Mouse (Mus musculus) neutrophil, adult 5-6 weeks (primary cell): ENCODE measurements around the gene Glis3. TPM values are rescaled to one million over a fixed set of nuclear protein-coding genes. Genes with fewer than 3 reads are reported as not detected.
A peak's percentile ranks its signal among the peaks of the same experiment; 100 is the strongest.

ENCODE experiments used
- ATAC-seq: fragments of 151-379, 151-347 bp; 2 replicates; pipeline ENCODE4 v1.8.0; 2017; ENCODE audit warnings: mild to moderate bottlenecking, moderate TSS enrichment; ENCODE audit not compliant: insufficient number of reproducible peaks, poor library complexity, low FRiP score, severe bottlenecking; ENCODE audit errors: extremely low read depth
- total RNA-seq: library from RNA; stranded (forward); fragments of 200-1000 nt; gene quantifications from 2 replicates; pipeline ENCODE4 v1.2.3, GENCODE M21; 2017

Glis3 gene
- total RNA-seq, 1 experiment from 2014 or later: 1.2 TPM

DNA sequence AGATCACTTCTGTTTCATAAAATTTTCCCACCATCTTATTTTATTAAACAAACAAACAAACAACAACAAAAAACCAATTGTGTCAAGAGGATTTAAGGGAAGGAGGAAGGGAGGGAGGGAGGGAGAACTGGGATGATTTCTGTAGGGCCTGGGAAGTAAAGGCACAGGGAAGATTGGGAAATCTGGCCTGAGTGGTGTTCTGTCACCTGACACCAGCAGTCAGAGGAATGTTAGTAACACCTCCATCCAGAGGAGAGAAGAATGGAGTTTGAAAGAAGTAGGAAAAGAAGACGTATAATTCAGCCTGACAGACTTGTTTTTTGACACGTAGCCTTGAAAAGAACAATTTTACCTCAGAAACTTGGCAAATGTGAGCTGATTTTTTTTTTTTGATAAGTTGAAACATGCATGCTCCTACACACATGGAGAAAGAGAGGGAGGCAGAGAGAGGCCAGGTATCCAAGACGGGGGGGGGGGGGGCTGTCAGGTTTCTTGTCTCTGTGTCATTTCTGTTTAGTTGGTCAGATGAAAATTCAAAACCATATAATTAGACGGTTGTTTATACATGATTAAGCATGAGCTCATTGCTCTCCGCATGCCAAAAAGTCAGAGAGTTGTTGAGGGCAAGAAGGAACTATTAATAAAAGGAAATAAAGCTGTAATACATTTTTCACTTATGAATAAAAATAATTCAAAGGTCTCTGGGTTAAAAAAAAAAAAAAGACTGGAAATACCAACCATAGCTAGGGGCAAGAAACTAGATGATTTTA lies 122.1 kb downstream of the Glis3 start:
- no peak for ATAC-seq

GRCm38 (mm10) chr19:28555181-28555929 lies 124.5 kb downstream of the Glis3 start:
- ATAC-seq: no peak

GRCm38 (mm10) chr19:28550611-28551010 lies 129.3 kb downstream of the Glis3 start:
- ATAC-seq: no peak

GRCm38 (mm10) chr19:28546933-28547332 lies 132.9 kb downstream of the Glis3 start:
- no peak for ATAC-seq

DNA sequence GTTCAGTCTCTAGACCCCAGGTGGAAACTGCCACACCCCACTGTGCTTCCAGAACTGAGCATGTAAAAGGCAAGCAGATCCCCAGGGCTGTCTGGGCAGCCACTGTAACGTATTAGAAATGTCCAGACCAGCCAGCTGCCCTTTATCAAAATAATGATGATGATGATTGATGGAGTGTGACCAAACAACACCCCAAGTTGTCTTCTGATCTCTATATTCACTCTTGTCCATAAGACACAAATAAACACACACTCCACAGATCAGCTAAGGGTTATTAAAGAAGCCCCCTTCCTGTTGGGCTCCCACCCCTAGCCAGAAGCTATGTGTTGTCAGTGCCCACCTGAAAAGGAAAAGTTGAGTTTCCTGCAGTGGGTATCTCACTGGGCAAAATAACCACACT lies 134.4 kb downstream of the Glis3 start:
- no peak for ATAC-seq

GRCm38 (mm10) chr19:28538813-28539212 lies 141.1 kb downstream of the Glis3 start:
- no peak for ATAC-seq

- no peak for ATAC-seq
Observed at GRCm38 (mm10) chr19:28534964-28535363, 144.9 kb downstream of the Glis3 start.

- no peak for ATAC-seq
Observed at GRCm38 (mm10) chr19:28533576-28533975, 146.3 kb downstream of the Glis3 start.

DNA sequence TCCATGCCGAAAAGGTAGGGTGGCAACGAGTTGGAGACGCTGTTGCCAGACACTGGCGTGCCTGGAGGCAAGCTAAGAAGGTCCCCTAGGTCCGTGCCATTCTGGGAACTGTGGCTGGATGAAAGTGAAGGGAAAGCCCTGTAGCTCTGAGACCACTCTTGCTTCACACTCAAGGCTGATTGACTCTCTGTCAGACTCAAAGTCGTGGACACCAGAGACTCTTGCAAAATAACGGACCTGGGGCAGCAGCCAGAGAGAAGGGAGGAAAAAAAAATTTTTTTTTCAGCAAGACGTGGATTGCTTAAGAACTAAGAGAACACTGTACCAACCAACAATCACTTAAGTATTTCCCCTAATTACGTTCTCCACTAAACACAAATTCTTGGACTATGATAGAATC lies 148.1 kb downstream of the Glis3 start:
- ATAC-seq: no peak

DNA sequence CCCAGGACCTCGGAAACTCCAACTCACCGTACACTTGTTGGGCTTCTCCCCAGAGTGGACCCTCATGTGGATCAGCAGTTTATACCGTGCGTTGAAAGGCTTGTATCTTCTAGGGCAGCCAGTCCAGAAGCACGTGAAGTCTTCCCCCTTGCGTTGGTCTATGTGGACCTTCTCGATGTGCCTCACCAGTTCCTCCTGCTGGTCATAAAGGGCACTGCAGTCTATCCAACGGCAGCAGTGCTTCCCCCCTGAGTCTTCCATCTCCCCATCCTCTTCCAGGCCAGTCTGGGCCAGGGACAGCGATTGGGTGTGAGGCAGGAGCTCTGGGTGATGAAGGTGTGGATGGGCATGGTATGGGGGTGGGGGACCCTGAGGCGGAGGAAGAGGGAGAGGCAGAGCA lies 149.0 kb downstream of the Glis3 start:
- 0 out of 2 replicates have a peak, but pooled peaks have one; percentile 23 for ATAC-seq

DNA sequence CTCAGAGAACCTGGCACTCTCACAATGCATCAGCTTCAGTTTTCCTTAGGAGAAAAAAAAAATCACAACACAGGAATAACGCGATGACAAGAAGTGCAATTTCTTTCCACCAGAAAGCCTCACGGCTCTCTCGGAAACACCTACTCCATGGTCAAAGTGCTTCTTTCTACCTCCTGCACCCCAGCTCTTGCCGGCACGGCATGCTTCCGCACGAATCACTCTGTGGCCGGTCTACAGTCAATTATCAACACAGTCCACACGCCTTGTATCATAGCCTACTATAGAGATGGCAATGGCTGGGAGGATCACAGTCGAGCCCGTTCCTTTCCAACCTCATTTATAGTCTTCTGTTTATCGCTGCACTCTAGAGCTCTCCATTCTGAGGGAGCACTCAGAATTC lies 150.9 kb downstream of the Glis3 start:
- ATAC-seq: no peak

DNA sequence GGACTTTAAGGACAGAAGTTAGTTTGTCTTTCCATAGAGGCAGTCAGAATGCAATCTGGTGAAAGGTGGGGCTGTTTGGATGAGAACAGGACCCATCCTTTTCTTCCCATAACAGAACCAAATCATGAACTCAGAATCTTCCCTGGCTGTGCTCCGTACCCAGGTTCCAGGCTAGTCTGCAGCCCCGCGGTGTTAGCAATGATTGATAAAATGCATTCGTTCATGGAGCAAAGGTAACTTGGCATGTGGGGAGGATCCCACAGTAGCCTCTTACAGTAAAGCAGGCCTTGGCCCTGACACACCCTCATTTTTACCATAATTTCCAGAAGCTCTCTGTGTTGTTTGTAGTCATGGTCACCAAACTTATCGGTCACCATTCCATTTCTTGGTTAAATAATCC lies 152.4 kb downstream of the Glis3 start:
- no peak for ATAC-seq

DNA sequence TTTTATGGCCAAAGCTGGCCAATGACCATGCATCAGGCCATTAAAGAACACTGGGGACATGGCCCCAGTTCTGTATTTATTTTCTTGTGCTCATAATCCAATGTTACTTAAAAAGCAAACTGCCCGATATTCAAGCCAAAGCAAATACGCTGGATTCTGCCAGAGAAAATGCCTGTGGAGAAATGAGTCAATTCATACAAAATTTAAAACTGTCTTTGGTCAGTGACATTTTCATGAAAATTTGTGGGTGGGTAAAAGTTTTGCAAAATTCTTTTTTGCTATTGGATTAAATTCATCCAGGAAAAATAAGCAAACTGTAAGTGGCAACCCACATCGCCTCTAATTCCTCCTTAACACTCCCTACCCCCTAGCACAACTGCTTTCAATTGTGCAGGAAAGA lies 154.5 kb downstream of the Glis3 start:
- ATAC-seq: no peak

- ATAC-seq: no peak
Observed at GRCm38 (mm10) chr19:28522289-28522688, 157.6 kb downstream of the Glis3 start.

DNA sequence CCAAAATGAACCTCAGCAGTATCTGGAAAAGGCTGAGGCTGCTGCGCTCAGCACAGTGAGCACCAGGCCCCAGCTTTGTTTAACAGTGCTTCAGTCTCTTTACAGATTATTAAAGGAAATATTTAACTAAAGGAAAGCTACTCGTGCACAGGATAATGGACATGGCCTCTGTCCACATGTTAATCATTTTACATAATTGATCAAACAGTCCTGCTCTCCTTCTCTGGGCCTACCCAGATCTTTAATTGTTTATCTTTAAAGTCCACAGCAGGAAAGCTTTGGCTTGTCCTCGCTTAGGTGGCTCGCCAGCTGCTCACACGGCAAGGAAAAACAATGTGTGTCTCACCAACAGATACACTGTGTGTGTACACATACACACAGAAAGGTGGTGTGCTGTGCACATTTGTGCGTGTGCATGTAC lies 159.1 kb downstream of the Glis3 start:
- ATAC-seq: no peak

DNA sequence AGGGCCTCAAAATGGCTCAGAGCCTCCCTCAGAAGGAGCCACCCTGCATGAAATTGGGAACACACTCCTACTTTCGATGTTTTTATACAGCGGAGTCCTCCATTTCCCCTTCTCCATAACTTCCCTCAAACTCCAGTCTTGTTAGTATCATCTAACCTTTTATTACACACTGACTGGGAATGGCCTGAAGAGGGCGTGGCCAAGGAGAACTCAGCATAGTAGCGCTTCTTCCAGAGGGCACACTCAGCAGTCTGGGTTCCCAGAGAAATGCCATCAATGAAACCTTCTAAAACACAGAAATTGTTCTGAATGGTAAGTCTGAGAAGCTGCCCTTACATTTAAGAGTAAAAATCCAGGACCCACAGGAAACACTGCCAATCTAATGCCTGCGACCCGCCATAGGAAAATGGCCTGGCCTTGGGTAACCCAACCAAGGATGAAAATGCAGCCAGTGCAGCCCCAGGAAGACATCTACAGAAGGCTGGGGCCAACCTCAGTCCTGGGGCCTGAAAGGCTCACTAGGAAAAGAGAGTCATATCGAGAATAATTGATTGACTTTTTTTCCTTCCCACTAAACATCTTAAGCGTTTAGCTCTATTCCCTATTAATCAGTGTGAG lies 159.6 kb downstream of the Glis3 start:
- ATAC-seq: no peak

DNA sequence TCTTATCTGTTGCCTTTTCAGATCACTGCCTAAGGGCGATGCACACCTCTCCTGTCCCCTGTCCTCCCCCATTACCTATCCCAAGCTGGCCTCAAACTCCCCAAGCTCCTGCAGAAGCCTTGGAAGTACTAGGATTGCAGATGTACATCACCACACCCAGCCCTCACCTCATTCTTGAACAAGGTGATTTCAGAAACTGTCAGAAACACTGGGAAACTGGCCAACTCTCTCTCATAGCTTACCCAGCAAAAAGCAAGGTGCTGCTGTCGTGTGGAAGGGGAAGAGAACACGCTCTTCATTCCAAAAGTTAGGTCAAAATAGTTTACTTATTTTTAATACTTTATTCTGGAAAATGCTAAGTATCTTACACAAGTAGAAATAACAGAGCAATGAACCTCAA lies 160.6 kb downstream of the Glis3 start:
- ATAC-seq: no peak

DNA sequence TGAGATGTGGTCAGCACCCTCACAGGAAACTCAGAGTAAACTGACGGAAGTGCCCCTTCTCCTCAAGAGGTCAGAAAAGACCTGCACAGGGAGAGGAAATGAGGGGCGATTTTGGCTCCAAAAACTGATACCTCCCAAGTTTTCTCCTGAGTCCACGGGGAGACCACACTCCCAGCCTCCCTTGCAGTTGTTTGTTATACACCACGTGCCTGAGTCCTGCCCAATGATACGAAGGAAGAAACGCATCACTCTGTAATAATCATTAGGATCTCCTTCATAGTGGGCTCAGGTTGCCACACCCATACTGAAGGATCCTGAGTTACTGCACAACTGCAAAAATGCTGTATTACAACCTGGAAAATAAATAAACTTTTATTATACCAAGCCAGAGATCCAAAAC lies 161.0 kb downstream of the Glis3 start:
- ATAC-seq: no peak

GRCm38 (mm10) chr19:28518266-28518665 lies 161.6 kb downstream of the Glis3 start:
- ATAC-seq: no peak

DNA sequence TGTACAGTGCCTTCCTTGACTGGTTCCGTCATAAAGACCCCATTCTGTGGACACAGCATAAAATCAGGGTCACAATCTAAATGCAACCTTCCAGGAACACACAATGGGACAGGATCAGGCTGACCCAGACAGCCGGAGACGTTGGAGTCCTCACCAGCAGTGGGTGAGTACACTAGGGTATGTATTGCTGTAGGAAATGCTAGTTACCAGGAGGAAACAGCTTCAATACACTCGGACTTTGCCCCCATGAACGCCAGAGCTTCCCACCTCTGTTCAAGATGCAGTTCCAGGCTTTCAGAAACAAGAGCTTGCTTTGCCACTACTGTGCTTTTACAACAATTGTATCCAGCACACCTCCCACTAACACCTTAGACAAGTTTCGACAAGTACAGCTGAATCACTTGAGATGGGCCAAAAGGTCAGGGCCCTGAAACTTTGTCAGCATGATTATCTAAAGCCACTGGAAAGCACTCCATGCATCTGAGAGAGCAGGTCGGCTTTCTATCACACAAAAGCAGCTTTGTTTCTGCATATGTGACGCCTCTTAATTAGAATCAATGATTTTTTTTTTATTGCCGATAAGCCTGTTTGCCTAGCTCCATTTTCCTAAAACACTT lies 162.3 kb downstream of the Glis3 start:
- ATAC-seq: no peak
